Mouse (Mus musculus) lung, postnatal 0 days (tissue): ENCODE measurements at regions not wholly inside any gene's neighbourhood (a gene's known extent, or its start where the extent isn't known, plus 50 kb on each side); places are given as distances from the start of the nearest gene placed in this dataset.

Experiments used
- CTCF ChIP-seq: IDR thresholded peaks from 2 replicates; pipeline ENCODE4 v1.5.1; 2016; ENCODE audit warnings: antibody characterized with exemption, mild to moderate bottlenecking
- EP300 ChIP-seq: IDR thresholded peaks from 2 replicates; pipeline ENCODE4 v1.6.1; 2016; ENCODE audit warnings: antibody characterized with exemption, mild to moderate bottlenecking, control low read depth

- TF ChIP-seq CTCF: no peak
- no peak for TF ChIP-seq EP300
These were observed 104.0 kb upstream of the Adgrf1 start for GRCm38 (mm10) chr17:43166091-43166490.
